Mouse (Mus musculus) mouse embryonic stem cell (cell line): ENCODE measurements at regions not wholly inside any gene's neighbourhood (a gene's known extent, or its start where the extent isn't known, plus 50 kb on each side); places are given as distances from the start of the nearest gene placed in this dataset.

Experiments used
- in situ Hi-C, 2 experiments: fragments of 300-500 bp; cut with MboI; formaldehyde crosslinking; loops; 1 replicate in 1 of 2; 3 replicates in 1 of 2; pipeline ENCODE4 v1.14.3; 2019 to 2020; ENCODE audit warnings: low sequenced_read_pairs in 2 of 2, low pct_unique_long_range_greater_than_20kb in 1 of 2, mixed read lengths in 1 of 2; ENCODE audit not compliant: unreplicated experiment in 1 of 2

DNA sequence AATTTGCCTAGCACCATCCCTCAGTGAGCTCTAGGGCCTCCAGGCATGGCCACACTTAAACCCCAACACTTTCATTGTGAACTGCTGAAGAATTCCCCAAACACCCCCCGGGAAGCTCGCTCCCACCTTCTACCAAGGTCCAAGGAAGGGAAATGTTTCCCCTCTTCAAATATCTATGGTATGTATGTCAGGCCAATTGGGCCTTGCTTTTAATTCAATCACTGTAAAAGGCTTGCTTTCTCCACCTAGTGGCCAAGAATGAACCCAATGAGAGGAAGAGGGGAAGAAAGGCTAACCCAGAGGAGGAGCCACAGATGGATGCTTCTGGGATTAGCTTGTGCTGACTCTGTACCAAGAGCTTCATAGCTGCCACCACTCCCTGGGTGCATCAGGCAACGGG, 336.3 kb upstream of the Tgfbr2 start:
- in situ Hi-C loops: no loop called here

DNA sequence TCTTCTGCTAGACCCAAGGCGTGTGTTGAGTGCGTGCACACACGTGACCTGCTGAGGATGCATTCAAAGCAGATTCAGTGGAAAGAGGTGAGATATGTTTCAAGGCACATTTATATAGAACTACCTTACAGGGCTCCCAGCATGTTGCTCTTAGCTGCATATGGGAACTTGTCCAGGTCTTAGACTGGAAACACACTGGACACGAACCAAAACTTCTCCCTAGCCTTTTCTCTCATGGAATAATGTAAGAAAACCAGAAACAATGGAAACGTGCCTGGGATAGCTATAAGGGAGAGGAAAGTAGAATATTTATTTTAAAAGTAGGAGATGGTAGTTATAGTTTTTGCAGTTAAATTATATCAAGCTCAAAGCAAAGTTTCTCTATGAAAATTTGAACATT, 332.6 kb upstream of the Tgfbr2 start:
- in situ Hi-C loops: no loop called here

DNA sequence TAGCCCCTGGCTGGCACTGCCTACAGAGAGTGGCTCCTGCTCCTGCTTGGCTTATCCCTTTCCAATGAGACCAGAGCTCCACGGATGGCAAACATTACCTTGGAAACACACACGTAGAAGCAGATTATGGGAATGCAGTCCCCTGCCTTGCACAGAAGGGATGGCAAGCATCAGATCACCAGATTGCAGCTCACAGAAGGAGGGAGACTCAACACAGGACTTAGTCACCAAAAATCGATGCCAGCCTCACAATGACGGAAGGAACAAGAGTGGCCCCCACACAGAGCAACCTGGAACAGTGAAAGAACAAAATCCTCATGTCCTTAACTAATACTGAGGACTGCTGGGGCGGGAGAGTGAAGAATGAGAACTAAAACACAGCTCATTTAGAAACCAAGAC, 327.7 kb upstream of the Tgfbr2 start:
- in situ Hi-C loops: no loop called here

DNA sequence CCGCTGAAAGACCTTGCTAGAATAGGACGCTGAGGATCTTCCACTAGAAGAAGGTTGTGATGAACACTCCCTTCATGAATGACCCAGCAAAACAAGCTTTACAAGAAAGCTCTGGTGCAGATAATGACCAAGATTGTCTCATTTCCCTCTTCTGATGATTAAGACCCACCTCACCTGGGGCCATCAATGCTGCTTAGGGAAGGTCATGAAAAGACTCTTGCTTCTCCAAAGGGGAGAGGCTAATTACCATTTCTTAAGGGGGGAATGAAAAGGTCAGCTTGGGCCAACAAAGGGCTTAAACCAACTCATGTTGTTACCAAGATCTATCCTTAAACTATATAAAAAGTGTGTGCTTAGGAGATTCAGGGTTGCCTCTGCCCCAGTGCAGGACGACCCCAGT, 325.8 kb upstream of the Tgfbr2 start:
- in situ Hi-C loops: no loop called here

DNA sequence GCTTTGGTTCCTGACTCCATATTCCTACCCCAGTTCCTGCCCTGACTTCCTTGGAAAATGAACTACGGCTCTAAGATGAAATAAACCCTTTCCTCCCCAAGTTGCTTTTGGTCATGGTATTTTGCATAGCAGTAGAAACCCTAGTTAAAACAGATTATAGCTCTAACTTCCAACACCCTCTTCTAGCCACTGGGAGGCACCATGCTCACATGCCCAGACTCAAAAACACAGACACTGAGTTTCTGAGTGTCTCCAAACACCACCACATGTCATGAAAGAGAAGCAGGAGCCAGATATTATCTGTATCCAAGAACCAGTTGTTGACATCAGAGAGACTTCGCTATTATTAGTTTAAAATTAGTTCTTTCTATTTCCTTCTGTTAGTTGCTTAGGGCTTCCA, 316.1 kb upstream of the Tgfbr2 start:
- in situ Hi-C loops: no loop called here

DNA sequence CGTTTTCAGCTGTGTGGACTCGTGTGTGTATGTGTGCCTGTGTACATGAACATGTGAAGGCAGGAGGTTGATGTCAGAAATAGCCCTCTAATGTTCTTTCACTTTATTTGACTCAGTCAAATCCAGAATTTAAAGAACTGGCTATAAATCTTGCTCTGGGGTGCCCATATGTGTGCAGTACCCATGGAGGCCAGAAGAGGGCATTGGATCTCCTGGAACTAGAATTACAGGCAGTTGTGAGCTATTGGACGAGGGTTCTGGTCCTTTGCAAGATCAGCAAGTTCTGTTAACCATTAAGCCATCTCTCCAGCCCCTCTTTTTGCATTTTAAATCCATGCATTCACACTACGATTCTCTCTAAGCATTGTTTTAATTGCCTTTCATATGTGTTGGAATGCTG, 314.6 kb upstream of the Tgfbr2 start:
- in situ Hi-C loops: loop anchor here in 1 of 2 experiments (10.0 kb wide), 1 partner anchor 65 kb away; no protein-coding TSS in a partner anchor

DNA sequence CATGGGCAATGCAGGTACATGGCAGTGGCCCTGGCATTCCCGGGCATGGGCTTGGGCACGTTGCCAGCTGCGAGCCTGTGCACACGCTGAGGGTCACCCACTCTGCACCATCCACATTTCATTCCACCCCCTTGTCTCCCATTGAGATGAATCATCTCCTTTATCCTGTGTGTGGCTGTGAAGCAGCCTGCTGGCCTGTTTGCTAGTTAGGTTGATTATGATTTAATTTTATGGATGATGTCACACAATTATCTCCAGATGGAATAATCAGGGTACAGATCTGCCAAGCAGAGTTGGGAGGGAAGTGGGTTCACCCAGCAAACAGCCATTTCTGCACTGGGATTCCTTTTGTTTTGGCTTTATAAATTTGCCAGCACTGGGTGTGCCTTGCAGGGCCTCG, 314.1 kb upstream of the Tgfbr2 start:
- in situ Hi-C loops: loop anchor here in 1 of 2 experiments (10.0 kb wide), 1 partner anchor 66 kb away; no protein-coding TSS in a partner anchor

DNA sequence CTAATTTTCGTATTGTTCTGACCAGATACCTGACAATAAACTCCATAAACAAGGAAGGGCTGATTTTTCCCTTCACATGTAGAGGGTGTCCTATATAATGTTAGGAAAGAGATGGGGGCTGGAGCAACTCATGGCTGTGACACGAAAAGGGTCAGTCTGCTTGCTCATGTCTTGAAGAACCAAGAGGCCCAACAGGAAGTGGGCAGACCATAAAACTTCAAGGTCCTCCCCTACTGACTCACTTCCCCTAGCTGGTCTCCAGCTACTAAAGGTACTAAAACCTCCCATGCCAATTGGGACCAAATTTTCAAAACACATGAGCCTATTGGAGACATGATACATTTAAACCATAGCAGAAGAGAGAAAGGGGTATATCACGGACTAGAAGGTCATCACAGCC, 302.1 kb upstream of the Tgfbr2 start:
- in situ Hi-C loops: loop anchor here in 1 of 2 experiments (10.0 kb wide), 1 partner anchor 53 kb away; no protein-coding TSS in a partner anchor

DNA sequence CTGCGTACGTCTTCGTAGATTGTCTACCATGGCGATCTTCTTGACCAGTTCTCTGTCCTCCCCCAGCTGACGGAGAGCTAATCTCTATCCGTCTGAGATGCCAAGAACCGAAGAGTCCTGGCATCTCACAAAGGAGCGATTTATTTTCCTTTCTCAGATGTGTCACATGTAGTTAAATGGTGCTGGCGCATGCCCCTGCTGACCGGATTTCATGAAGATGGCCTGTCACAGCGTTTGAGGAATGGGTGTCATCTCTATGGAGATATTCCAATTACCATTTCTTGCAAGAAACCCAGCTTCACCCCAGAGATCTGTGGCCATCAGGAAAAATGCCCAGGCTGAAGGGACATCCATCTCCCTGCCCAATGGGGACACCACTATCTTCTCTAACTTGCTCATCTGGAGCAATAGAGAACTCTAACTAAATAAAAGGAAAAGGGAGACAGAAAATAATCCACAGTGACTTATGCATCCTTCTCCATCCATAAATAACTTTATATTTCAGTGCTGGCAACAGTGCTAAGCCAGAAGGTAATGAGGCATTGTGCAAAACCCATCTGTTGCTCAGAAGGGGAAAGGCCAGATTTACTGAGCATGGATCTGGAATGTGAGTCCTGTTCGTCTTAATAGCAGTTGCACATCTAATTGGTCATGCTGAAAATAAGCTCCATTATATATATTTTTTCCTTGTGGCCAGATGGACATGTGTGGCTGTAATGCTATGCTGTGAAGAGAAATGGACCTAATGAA, 300.2 kb upstream of the Tgfbr2 start:
- in situ Hi-C loops: loop anchor here in 1 of 2 experiments (10.0 kb wide), 1 partner anchor 51 kb away; no protein-coding TSS in a partner anchor

DNA sequence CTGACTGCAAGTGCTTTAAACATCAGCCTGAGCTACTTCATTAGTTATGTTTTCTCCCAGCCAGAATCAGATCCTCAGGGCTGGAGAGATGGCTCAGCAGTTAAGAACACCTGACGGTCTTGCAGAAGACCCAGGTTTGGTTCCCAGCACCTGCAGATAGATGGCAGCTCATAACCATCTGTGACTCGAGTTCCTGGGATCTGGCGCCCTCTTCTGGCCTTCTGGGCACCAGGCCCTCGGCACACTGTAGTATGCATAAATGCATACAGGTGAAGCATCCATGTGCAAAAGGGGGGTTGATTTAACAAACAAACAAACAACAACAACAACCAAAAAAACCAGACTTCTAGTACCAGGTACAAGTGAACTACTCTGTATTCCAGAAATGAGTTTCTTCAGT, 297.7 kb upstream of the Tgfbr2 start:
- in situ Hi-C loops: loop anchor here in 1 of 2 experiments (10.0 kb wide), 1 partner anchor 48 kb away; no protein-coding TSS in a partner anchor

DNA sequence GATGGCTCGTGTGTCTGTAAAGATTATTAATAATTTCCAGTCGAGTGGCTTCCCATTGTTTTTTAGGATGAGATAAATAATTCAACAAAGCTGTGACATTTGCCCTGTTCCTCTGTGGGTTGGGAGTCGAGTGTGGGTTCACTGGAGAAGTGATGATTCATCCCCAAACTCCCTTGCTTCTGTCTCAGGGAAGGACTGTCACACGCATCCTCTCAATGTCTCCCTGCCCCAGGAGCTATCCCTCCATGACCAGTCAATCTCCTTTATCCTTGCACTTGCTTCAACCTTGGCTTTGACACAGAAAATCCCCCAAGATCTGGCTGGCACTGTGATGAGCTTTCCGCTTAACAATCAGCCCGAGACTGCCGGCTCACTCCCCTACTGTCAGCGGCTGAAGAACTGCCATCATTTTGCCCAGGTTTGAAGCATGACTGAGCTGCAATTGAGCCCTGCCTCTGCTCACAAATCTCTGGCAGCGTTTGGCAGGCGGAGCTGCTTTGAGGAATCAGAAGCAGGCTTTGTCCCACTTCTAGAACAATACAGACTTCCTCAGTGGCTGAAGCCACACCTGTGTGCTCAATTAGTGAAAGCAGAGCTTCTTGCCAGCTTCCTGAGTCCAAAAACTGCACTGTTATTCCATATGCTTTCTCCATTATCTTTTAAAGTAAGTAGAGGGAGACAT, 293.6 kb upstream of the Tgfbr2 start:
- in situ Hi-C loops: no loop called here

DNA sequence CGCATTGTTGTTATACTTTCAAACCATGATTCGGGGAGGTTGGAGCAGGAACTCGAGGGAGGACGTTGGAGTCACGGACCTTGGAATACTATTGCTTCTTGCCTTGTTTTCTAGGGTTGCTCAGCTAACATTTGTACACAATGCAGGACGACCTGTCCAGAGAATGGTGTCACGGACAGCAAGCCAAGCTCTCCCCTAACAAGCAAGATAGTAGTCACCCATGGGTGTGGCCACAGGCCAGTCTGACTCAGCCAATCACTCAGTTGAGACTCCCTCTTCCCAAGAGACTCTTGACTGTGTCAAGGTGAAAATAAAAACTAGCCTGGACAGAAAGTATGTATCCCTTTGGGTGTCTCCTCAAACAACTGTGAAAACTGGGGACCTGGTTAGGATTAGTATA, 291.2 kb upstream of the Tgfbr2 start:
- in situ Hi-C loops: no loop called here

DNA sequence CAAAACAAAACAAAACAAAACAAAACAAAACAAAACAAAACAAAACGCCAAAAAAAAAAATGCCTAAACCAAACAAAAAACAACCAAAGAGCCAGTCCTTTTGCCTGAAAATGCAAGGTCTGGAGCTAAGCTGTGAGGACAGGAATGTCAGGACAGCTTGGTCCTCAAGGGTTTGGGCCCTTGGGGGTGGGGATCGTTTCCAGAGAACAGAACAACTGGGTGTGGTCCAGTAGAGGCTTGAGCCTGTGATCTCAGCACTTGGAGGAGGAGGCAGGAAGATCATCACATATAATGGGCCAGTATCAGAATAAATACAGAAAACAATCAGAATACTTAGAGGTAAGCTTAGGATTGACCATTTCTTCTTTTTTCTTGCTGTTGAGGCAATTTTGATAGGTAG, 289.5 kb upstream of the Tgfbr2 start:
- in situ Hi-C loops: no loop called here

DNA sequence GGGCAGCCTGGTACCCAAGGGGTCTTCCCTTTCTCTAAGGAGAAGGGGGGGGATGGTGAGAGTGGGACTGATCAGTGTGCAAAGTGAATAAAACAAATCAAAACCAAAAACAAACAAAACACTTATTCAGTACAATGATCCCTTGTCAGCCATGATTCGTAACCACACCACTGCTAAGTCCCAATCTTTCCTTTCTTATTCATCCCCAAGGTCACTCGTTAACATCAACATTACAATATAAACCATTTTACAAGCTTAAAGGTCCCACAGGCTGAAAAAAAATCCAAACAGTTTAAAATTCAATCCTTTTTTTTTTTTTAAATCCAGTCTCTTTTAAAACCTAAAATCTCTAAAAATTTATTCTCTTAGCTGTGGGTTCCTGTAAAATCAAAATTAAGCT, 287.1 kb upstream of the Tgfbr2 start:
- in situ Hi-C loops: no loop called here

DNA sequence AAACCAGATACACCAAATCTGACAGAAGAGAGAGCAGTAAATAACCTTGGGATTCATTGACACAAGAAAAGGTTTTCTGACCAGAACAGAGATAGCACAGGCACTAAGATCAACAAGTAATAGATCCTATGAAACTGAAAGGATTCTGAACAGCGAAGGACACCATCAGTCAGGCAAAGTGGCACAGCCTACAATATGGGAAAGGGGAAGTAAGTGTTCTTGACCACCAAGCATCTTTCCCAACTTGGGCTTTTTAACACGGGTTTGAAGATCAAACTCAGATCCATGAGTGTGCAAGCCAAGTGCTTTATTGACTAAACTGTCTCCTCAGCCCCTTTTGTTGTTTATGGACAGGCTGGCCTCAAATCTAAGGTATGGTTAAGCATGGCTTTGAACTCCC, 284.9 kb upstream of the Tgfbr2 start:
- in situ Hi-C loops: no loop called here

DNA sequence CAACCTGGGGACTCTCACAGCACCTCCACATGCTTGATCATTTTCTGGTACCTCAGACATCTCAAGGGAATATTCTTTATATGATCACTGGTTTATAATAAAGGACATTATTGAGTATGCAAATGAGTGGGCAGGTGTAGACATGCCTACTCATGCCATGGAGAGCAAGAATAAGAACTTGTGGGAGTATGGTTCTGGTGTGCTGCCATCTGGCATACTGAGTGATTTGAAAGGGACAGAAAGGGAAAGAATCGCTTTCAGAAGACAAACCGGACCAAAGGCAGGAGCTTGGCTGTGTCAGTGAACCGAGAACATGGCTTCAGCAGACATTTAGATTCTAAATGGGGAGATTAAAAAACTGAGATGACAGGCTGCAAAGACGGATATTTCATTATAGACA, 276.9 kb upstream of the Tgfbr2 start:
- in situ Hi-C loops: no loop called here

DNA sequence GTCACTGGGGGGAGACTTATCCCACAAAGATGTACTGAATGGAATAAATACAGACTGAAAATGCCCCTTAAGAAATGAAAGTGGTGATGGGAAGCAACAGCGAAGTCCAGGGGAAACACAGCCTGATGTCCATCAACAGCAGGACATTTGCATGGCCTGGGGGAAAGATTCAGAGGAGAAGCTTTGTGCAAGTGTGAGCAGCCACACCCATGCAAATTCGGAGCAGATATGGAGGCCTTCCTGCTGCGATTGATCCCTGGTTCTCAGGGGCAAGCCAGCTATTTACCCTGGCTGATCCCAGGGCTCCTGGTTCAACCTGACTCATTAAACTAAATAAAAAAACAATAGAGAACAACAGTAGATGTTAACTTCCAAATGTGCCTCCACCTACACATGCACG, 275.7 kb upstream of the Tgfbr2 start:
- in situ Hi-C loops: no loop called here

DNA sequence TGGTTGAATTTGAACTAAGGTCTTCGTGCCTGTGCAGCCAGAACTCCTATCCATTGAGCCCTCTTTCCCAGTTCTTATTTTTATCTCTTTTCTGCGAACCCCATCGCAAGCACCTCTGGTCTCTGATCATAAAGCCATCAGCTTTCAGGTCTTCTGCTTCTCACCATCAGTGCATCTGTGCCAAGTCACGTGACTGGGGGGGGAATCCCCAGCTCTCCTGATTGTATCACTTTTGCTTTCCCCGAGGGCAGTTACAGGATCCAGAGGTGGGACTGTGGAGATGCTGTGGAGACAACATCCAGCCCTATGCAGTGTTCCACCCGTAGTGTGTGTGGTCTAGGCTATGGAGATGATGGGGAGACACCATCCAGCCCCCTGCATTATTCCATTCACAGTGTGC, 272.6 kb upstream of the Tgfbr2 start:
- in situ Hi-C loops: no loop called here

DNA sequence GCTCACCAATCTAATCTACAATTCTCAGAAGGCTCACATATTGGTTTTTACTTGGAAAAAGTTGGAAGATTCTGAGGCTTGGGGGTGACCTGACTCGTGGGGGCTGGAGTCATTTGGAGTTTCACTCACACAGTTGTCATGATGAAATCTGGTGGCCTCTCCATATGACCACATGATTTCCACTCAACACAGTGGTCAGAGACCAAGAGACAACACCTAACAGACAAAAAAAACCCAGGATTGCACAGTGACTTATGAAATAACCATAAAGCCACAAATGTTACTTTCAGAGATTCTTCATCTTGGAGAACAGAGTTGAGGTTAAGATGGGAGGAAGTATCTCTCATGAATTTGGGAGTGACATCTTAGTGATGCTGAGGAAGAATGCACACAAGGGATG, 263.4 kb upstream of the Tgfbr2 start:
- in situ Hi-C loops: no loop called here

DNA sequence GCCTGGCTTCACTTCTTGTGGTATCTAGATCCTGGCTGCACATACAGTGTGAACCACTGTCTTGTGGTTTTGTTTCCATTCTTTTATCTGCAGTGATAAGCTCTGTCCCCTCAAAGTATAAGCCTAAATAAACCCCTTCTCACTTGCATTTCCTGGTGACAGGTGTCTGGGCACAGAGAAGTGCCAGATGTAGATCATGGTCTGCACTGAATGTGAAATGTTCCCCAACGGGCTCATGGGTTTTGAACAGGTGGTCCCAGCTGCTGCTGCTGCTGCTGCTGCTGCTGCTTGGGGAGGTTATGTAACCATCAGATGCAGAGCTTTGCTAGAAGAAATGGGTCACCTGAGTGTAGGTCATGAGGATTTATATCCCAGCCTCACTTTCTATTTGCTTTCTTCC, 259.3 kb upstream of the Tgfbr2 start:
- in situ Hi-C loops: no loop called here
